Mouse (Mus musculus): ENCODE results near the gene Fbxl5. TPM values are rescaled to one million over a fixed set of nuclear protein-coding genes. Genes with fewer than 3 reads are reported as not detected.

Fbxl5 gene
- polyA plus RNA-seq, 1 experiment from 2014 or later = 54.6 TPM

DNA sequence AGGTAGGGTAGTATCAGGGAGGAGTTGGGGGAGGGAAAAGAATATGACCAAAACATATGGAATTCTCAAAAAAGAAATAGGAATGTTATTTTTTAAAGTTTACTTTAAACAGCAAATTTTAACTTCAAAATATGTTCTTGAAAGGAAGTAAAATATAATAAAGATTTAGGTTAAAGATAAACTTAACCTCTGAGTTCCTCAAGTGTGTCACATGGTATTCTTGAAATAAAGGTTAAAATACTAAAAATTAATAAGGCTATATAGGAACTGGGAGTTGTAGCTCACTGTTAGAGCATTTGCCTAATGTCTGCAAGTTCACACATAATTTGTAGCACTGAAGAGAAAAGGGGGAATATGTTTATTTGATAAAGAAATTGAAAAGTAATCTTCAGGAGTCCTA, 20.2 kb downstream of the Fbxl5 start:
- H3K4me3 ChIP-seq = no peak overlapping the region
- H3K9me3 ChIP-seq = no peaks in the 10 kb centered on the region
- H3K27ac ChIP-seq = no peak overlapping the region
- no peak for ATAC-seq (ENCODE audit: insufficient number of reproducible peaks, low FRiP score, low TSS enrichment, low read depth)
- no peaks in the 10 kb centered on the region for H3K27me3 ChIP-seq
- H3K4me1 ChIP-seq = no peaks in the 10 kb centered on the region
- no peak overlapping the region for H3K4me2 ChIP-seq
- H3K36me3 ChIP-seq = no peaks in the 10 kb centered on the region
- H3K9ac ChIP-seq = no peak overlapping the region

DNA sequence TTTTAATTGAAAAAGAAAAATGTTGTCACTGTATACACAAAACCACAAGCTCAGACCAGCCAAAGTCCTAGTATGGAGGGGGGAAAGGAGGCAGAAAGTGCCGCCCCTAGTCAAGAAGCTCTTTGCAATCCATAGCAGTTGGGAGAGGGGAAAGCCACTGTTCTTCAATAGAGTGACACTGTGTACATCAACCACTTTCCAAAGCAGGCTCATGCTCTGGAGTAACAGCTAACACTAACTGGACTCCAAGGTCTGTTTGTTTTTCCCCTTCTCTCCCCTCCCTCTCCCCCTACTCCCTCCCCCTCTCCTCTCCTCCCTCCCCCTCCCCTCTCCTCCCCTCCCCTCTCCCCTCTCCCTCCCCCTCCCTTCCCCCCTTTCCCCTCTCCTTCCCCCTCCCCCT, 20.7 kb downstream of the Fbxl5 start:
- H3K36me3 ChIP-seq = no peaks in the 10 kb centered on the region
- no peak overlapping the region for H3K9ac ChIP-seq
- 61% methylated on average over 1 of the region's 1 CpGs for WGBS

DNA sequence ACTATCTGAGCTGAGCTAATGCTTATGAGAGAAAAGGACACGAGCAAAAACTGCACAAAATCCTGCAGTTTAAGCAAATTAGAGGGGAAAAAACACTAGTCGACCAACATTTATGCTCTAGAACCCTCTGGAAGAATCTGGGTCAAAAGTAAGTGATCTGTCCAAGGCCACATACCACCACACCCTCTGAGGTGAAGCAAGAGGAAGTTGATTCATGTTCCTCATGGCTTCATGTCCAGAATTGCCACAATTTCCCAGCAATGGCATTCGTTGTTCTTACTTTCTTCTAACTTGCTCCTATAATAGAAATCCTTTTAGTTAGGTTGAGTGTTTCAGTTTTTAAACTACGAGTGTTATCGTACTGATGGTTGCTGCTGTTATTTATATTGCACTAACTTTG, 21.9 kb downstream of the Fbxl5 start:
- no peak overlapping the region for H3K27ac ChIP-seq
- no peak overlapping the region for H3K9ac ChIP-seq
- H3K36me3 ChIP-seq = no peaks in the 10 kb centered on the region
- no peak overlapping the region for H3K4me2 ChIP-seq
- H3K9me3 ChIP-seq = no peaks in the 10 kb centered on the region
- WGBS = 73% methylated on average over 5 of the region's 5 CpGs
- H3K4me1 ChIP-seq = no peaks in the 10 kb centered on the region
- ATAC-seq (ENCODE audit: insufficient number of reproducible peaks, low FRiP score, low TSS enrichment, low read depth) = no peak
- H3K4me3 ChIP-seq = no peak overlapping the region
- H3K27me3 ChIP-seq = no peaks in the 10 kb centered on the region

More for the DNA sequence above, 20.7 kb downstream of the Fbxl5 start:
- H3K27ac ChIP-seq = no peak overlapping the region
- H3K9me3 ChIP-seq = no peaks in the 10 kb centered on the region
- no peaks in the 10 kb centered on the region for H3K27me3 ChIP-seq
- H3K4me3 ChIP-seq = no peak overlapping the region
- H3K4me1 ChIP-seq = no peaks in the 10 kb centered on the region
- H3K4me2 ChIP-seq = no peak overlapping the region
- ATAC-seq (ENCODE audit: insufficient number of reproducible peaks, low FRiP score, low TSS enrichment, low read depth) = no peak

DNA sequence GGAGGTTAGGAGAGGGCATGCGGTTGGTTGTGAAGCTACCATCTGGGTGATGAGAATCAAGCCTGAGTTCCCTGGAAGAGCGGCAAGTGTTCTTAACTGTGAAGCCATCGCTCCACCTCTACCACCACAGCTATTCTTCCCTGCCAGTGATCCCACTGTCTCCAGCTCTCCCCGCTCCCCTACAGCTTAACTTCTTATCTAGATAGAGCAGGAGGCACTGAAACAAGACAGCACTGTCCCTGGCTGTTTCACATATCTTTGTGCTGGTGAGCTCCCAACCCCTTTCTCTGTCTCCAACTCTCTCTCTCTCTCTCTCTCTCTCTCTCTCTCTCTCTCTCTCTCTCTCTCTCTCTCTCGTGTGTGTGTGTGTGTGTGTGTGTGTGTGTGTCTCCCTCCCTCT, 29.1 kb downstream of the Fbxl5 start:
- 91% methylated on average over 5 of the region's 5 CpGs for WGBS
- ATAC-seq (ENCODE audit: insufficient number of reproducible peaks, low FRiP score, low TSS enrichment, low read depth) = no peak

DNA sequence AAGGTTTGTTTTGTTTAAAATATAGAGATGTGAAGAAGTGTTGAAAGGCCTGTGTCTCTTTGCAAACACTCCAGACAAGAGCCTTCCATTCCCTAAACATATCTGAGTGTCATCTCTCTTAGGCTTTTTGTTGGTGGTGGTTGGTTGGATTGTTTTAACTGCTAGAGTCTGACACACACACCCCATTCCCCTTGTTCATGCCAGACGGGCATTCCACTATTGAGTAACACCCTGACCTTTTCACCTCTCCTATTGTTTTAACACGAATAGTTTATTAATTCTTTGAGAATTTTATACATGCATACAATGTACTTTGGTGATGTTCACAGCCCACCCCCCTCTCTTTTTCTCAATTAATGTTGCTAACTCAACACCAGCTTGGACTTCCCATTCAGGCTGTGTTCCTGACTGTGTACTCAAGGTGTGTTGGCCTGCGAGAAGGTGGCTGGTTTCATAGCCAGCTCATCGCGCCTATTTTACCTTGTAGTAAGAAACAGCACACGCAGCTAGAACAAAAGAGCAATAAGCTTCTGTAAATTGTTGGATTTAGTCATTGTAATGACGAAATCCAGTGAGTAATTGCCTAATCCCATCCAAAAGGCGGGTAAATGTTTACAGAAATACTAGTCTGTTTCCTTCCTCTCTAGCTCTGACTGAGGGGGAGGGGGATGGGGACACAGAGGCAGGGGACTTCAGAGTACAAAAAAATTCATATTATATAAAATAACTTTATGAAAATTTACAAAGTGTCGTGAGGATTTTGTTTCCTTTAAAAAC, 33.3 kb downstream of the Fbxl5 start:
- no peaks in the 10 kb centered on the region for H3K9me3 ChIP-seq
- H3K9ac ChIP-seq = no peak overlapping the region
- ATAC-seq (ENCODE audit: insufficient number of reproducible peaks, low FRiP score, low TSS enrichment, low read depth) = no peak
- no peak overlapping the region for H3K4me2 ChIP-seq
- no peak overlapping the region for H3K4me3 ChIP-seq
- WGBS = 78% methylated on average over 9 of the region's 9 CpGs
- no peaks in the 10 kb centered on the region for H3K27me3 ChIP-seq
- H3K36me3 ChIP-seq = no peaks in the 10 kb centered on the region
- no peaks in the 10 kb centered on the region for H3K4me1 ChIP-seq
- no peak overlapping the region for H3K27ac ChIP-seq

More for the DNA sequence above, 29.1 kb downstream of the Fbxl5 start:
- Histone ChIP-seq H3K27me3 (no peaks in the 10 kb centered on the region), H3K9me3 (no peaks in the 10 kb centered on the region), H3K4me1 (no peaks in the 10 kb centered on the region), H3K36me3 (no peaks in the 10 kb centered on the region), H3K9ac (no peak overlapping the region), H3K4me2 (no peak overlapping the region), H3K4me3 (no peak overlapping the region), H3K27ac (no peak overlapping the region)

DNA sequence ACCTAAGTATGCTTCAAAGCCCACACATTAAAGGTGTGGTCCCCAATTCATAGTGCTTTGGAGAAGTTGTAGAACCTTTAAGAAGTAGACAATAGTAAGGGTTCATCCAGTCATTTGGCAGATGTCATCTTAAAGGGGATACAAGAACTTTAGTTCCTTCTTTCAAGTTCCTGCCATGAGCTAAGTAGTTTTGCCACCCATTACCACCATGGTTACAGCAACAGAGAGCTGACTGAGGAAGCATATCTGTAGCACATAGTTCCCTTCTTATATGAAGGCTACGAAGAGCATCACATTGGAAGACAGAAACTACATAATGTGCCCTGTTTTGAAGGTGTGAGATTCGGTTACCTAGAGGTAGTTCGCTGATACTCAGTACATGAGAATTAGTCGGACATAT, 34.8 kb downstream of the Fbxl5 start:
- Histone ChIP-seq H3K36me3 (no peaks in the 10 kb centered on the region), H3K4me1 (peaks cover 5% of the 10 kb centered on the region; the same call in 1 of the 2 replicates), H3K9me3 (no peaks in the 10 kb centered on the region), H3K9ac (no peak overlapping the region), H3K4me2 (no peak overlapping the region), H3K4me3 (no peak overlapping the region), H3K27me3 (no peaks in the 10 kb centered on the region), H3K27ac (no peak overlapping the region)
- 90% methylated on average over 4 of the region's 4 CpGs for WGBS
- ATAC-seq (ENCODE audit: insufficient number of reproducible peaks, low FRiP score, low TSS enrichment, low read depth) = no peak

DNA sequence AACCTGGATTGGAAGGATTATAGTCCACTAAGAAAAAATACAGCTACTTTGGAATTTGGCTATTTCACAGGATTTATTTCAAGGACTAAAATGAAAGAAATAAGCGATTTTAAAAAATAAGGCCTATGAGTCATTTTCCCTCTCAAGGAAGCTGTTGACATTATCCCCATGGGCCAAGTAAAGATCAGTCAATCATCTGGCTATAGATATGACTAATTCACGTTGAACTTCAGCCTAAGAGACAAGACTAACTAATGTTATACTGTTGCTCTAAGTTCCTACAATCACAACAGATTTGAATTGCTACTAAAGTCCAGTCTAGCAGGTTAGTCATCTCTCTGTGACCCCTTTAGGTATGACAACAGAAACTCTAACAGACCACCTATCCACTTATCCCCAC, 37.4 kb downstream of the Fbxl5 start:
- peaks cover 13% of the 10 kb centered on the region for H3K4me1 ChIP-seq
- no peak for ATAC-seq (ENCODE audit: insufficient number of reproducible peaks, low FRiP score, low TSS enrichment, low read depth)
- 80% methylated on average over 2 of the region's 2 CpGs for WGBS
- no peak overlapping the region for H3K27ac ChIP-seq
- H3K9me3 ChIP-seq = no peaks in the 10 kb centered on the region
- H3K36me3 ChIP-seq = no peaks in the 10 kb centered on the region
- no peak overlapping the region for H3K4me3 ChIP-seq
- no peak overlapping the region for H3K9ac ChIP-seq
- no peak overlapping the region for H3K4me2 ChIP-seq
- no peaks in the 10 kb centered on the region for H3K27me3 ChIP-seq

DNA sequence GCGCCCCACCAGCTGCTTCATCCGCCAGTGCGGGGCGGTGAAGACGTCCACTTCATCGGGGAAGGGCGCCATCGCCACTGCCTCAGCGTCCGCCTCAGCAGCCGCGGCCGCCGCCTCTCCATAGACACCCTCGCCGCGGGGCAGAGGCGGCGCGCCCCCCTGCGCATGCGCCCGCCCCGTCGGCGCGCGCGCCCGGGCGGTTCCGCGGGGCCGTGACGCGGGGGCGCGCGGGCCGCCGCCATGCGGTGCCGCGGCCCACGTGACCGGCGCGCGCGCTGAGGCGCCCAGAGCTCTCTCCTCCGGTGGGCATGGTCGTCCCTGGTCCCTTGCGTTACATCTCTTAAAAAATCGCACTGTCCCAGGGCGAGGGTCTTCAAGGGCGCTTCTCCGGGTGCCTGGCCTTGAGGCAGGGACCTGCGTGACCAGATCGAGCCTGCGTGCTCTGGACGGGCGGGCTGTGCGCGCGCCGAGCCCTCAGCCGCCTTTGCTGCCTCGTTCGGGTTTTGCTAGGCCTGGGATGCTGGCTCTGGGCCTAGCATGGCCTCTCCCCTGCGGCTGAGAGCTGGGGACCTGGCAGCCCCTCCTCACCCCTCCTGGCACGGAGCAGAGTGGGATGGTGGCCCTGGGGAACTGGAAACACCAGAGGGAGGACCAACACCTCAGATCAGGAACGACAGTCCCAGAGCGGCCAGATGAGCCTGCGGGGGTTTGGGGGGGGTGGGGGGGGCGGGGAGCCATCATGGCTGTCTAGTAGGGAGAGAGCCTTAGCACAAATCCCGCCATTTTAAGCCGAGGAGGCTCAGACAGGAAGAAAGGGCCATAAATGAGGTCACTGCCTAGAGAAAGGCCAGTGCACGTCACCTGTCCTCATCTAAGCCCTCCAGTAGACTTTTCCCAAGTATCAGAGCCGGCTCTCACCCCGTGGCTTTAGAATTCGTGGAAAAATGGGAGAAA, 39.2 kb downstream of the Fbxl5 start:
- Histone ChIP-seq H3K36me3 (no peaks in the 10 kb centered on the region), H3K4me1 (peaks cover 13% of the 10 kb centered on the region), H3K4me2 (peak overlapping the region; percentile 79), H3K4me3 (peak overlapping the region; percentile 89), H3K9me3 (no peaks in the 10 kb centered on the region), H3K27me3 (no peaks in the 10 kb centered on the region), H3K9ac (peak overlapping the region; percentile 91), H3K27ac (peak overlapping the region; percentile 96)
- 4% methylated on average over 54 of the region's 82 CpGs for WGBS
- peak; percentile 86 for ATAC-seq (ENCODE audit: insufficient number of reproducible peaks, low FRiP score, low TSS enrichment, low read depth)

DNA sequence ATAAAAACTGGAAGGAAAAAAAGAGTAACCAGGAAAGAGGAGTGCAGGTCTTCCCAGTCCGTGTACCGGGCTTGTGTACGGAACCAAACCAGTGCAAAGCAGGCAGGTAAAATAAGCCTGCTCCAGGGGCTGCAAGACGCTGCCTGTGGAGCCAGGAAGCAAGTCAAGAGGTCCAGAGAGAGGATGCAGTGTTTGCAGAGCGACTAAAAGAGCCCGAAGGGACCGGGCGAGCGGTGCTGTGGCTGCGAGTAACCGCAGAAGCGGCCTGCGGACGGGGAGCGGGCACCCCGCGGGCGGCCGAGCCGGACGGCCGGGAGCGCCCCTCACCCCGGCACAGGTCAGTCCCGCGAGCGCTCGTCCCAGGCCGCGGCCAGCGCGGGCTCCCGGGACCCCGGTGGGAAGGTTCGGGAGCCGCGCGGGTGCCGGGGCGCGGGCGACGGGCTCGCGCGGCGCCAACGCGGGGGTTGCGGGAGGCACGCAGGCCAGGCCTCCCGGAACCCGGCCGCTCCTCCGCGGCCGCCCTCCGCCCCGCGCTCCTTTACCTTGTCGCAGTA, 39.9 kb downstream of the Fbxl5 start:
- Histone ChIP-seq H3K36me3 (no peaks in the 10 kb centered on the region), H3K27ac (peak overlapping the region; percentile 96), H3K4me2 (peak overlapping the region; percentile 47), H3K4me3 (peak overlapping the region; percentile 89), H3K4me1 (peaks cover 13% of the 10 kb centered on the region), H3K9me3 (no peaks in the 10 kb centered on the region), H3K27me3 (no peaks in the 10 kb centered on the region), H3K9ac (peak overlapping the region; percentile 91)
- peak; percentile 66 for ATAC-seq (ENCODE audit: insufficient number of reproducible peaks, low FRiP score, low TSS enrichment, low read depth)
- WGBS = under 1% methylated on average over 45 of the region's 61 CpGs

DNA sequence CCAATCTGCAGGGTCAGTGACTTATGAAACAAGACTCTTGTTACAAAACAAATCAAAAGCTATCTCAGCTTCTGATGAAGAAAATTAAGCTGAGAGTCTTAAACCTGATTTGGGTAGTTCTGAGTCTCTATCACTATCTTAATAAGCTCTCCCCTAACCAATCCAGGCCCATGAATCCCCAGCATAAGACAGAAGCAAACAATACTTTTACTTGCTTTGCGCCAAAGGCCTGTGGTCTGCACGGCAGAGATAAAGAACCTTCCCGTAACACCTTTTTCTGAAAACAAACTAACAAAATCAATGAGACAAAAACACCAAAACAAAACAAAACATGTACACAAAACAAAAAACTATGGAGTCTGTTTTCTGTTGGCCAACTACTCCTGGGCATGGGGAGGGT, 42.9 kb downstream of the Fbxl5 start:
- no peak overlapping the region for H3K4me2 ChIP-seq
- ATAC-seq (ENCODE audit: insufficient number of reproducible peaks, low FRiP score, low TSS enrichment, low read depth) = no peak
- 95% methylated on average over 3 of the region's 3 CpGs for WGBS

DNA sequence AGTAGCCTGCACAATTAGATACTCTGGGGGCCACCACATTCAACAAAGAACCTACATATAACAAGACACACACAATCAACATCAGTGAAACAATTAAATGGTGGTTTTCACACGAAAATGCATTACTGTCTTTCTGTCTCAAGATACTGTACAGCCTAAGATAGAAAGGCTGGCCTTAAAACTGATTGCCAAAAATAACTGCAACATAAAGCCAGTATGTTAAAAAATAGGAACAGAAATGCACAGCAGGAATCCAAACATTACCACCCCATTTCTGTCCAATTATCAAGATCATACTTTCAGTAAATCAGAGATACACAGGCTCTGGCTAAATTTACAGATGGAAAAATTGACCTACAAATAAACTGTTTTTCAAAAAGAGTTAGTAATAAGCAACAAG, 44.4 kb downstream of the Fbxl5 start:
- H3K4me3 ChIP-seq = no peak overlapping the region
- no peaks in the 10 kb centered on the region for H3K36me3 ChIP-seq
- 64% methylated on average over 1 of the region's 1 CpGs for WGBS
- ATAC-seq (ENCODE audit: insufficient number of reproducible peaks, low FRiP score, low TSS enrichment, low read depth) = no peak
- no peak overlapping the region for H3K27ac ChIP-seq
- no peaks in the 10 kb centered on the region for H3K27me3 ChIP-seq
- no peak overlapping the region for H3K9ac ChIP-seq
- H3K4me1 ChIP-seq = peaks cover 8% of the 10 kb centered on the region
- H3K4me2 ChIP-seq = no peak overlapping the region
- no peaks in the 10 kb centered on the region for H3K9me3 ChIP-seq

More for the DNA sequence above, 42.9 kb downstream of the Fbxl5 start:
- Histone ChIP-seq H3K27me3 (no peaks in the 10 kb centered on the region), H3K4me3 (no peak overlapping the region), H3K36me3 (no peaks in the 10 kb centered on the region), H3K27ac (no peak overlapping the region), H3K4me1 (peaks cover 13% of the 10 kb centered on the region), H3K9ac (no peak overlapping the region), H3K9me3 (no peaks in the 10 kb centered on the region)

DNA sequence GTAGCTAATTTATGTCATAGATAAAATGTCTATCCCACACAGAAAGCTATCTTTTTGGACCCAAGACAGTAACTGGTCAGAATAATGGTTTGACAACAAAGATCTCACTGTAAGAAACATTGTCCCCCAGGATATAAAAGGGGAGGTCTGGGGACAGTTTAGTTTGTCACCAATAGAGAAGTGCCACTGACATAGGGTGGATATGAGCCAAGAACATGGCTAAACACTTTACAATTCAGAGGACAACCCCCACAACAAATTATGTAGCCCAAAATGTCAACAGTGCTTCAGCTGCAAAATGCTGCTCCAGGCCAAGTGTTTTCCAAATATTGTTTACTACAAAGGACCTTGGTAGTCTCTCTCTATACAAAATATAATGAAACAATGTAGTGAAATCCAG, 45.0 kb downstream of the Fbxl5 start:
- H3K4me3 ChIP-seq = no peak overlapping the region
- no peaks in the 10 kb centered on the region for H3K27me3 ChIP-seq
- no peaks in the 10 kb centered on the region for H3K9me3 ChIP-seq
- H3K4me1 ChIP-seq = peaks cover 8% of the 10 kb centered on the region
- H3K4me2 ChIP-seq = no peak overlapping the region
- H3K36me3 ChIP-seq = no peaks in the 10 kb centered on the region
- no peak overlapping the region for H3K9ac ChIP-seq
- H3K27ac ChIP-seq = no peak overlapping the region
- ATAC-seq (ENCODE audit: insufficient number of reproducible peaks, low FRiP score, low TSS enrichment, low read depth) = no peak

Measured in limb, embryonic 15.5 days (tissue).